ENCODE assay signal across 25 mouse cellular contexts in the genomic region with DNA sequence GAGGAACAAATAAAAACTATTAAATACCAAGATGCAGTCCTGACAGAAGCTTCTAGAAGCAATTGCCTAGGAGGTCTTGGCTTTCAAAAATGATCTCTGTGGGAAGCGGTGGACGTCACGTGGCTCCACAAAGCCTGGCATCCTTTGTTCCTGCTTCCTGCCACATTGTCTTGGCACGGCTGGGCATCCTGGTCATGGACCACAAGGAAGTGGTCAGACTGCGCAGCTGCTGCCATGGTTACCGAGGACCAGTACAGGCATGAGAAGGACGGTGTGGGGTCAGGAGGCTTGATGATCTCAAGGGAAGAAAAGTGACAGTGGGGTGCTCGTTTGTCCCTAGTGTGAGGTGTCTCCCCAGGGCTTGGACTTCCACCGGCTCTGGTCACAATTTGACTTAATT. TPM values are rescaled to one million over a fixed set of nuclear protein-coding genes. Genes with fewer than 3 reads are reported as not detected.
DNase-seq lines count a peak whose midpoint lies in the region; ATAC-seq and TF ChIP-seq lines count a peak whose summit lies in the region.
"Had no signal": no experiment of that assay in that cellular context is flagged by ENCODE, and none has a peak within 500 bp of the region (broad histone marks: within the 10 kb centered on the region; RNA-seq: fewer than 3 reads in every experiment).

No protein-coding gene starts in this region.

- TF ChIP-seq POLR2A in cerebellum, adult 2 months (IDR thresholded peaks at IDR 0.05; ENCODE audit: borderline replicate concordance, insufficient read depth, low read length): no peak

- DNase-seq in brain, adult 2 months (ENCODE audit: low read depth, low spot score): peak; percentile 33
- peak; percentile 23 to 50 for DNase-seq in cerebellum, adult 2 months
- DNase-seq in cerebellum, postnatal 25 days: peak; percentile 57 to 67
- no peak for DNase-seq in gastrocnemius, postnatal 4 days (ENCODE audit: low spot score in 2 of 2)
- DNase-seq in embryo, embryonic 11 days: no peak
- DNase-seq: adrenal gland, adult 8-10 months; kidney, adult 18-20 months; kidney, postnatal 25 days; liver, postnatal 0 days; lung, postnatal 4 days; thymus, postnatal 4 days had no signal

- TF ChIP-seq CTCF in cerebellum, adult 2 months (IDR thresholded peaks at IDR 0.05; ENCODE audit: borderline replicate concordance, insufficient read depth, low read depth, low read length): no peak

- no peaks in the 10 kb centered on the region for H3K27me3 ChIP-seq in megakaryocyte, embryonic 14.5 days (replicated peaks)
- no peaks in the 10 kb centered on the region for H3K27me3 ChIP-seq in cerebellum, adult 2 months (ENCODE audit: control insufficient read depth, insufficient read depth, low read length)
- H3K27me3 ChIP-seq: forebrain, embryonic 15.5 days; kidney, embryonic 15.5 days; liver, embryonic 12.5 days had no signal

- H3K27ac ChIP-seq in cerebellum, adult 2 months (ENCODE audit: insufficient read depth, low read length): no peak overlapping the region
- H3K27ac ChIP-seq: embryonic facial prominence, embryonic 13.5 days; forebrain, embryonic 10.5 days; forebrain, embryonic 15.5 days; heart, embryonic 10.5 days; heart, embryonic 15.5 days; kidney, embryonic 15.5 days; layer of hippocampus, adult 2 months; left cerebral cortex, adult 2 months; liver, embryonic 12.5 days had no signal

- no peaks in the 10 kb centered on the region for H3K36me3 ChIP-seq in megakaryocyte, embryonic 14.5 days (replicated peaks; ENCODE audit: low read length)
- H3K36me3 ChIP-seq: forebrain, embryonic 10.5 days; forebrain, embryonic 15.5 days; G1E; heart, embryonic 10.5 days; heart, embryonic 15.5 days; kidney, embryonic 15.5 days; liver, embryonic 12.5 days had no signal

- H3K4me3 ChIP-seq in megakaryocyte, embryonic 14.5 days (replicated peaks): peak overlapping the region; percentile 1
- no peak overlapping the region for H3K4me3 ChIP-seq in cerebellum, adult 2 months (replicated peaks; ENCODE audit: insufficient read depth, low read depth, low read length)
- H3K4me3 ChIP-seq: embryonic facial prominence, embryonic 13.5 days; forebrain, embryonic 10.5 days; forebrain, embryonic 15.5 days; heart, embryonic 10.5 days; heart, embryonic 15.5 days; kidney, embryonic 15.5 days; layer of hippocampus, adult 2 months; left cerebral cortex, adult 2 months; liver, embryonic 12.5 days had no signal

- WGBS in cerebellum, adult 2 months: 7% methylated on average over 9 of the region's 9 CpGs

- H3K4me1 ChIP-seq in megakaryocyte, embryonic 14.5 days: no peaks in the 10 kb centered on the region
- peaks cover 12% of the 10 kb centered on the region for H3K4me1 ChIP-seq in cerebellum, adult 2 months (ENCODE audit: control insufficient read depth, insufficient read depth, low read length)
- H3K4me1 ChIP-seq: embryonic facial prominence, embryonic 13.5 days; forebrain, embryonic 15.5 days; heart, embryonic 10.5 days; heart, embryonic 15.5 days; kidney, embryonic 15.5 days; liver, embryonic 12.5 days had no signal

- no peaks in the 10 kb centered on the region for H3K9me3 ChIP-seq in megakaryocyte, embryonic 14.5 days
- H3K9me3 ChIP-seq: embryonic facial prominence, embryonic 13.5 days; forebrain, embryonic 10.5 days; forebrain, embryonic 15.5 days; heart, embryonic 10.5 days; heart, embryonic 15.5 days; kidney, embryonic 15.5 days; liver, embryonic 12.5 days had no signal

- ATAC-seq in megakaryocyte, adult 5-6 weeks (ENCODE audit: poor library complexity, severe bottlenecking): no peak
- ATAC-seq: forebrain, embryonic 15.5 days; inflammation-experienced regulatory T-cells, adult 6 months; liver, embryonic 12.5 days; liver, postnatal 0 days had no signal

RNA-seq across cellular contexts. Expression of a gene that starts 48.7 kb away (rescaled TPM):
- not detected in 2 replicates for polyA plus RNA-seq in megakaryocyte, embryonic 14.5 days (2012; ENCODE audit: insufficient read depth, low replicate concordance)
- total RNA-seq in megakaryocyte, adult 5-6 weeks (2015): 0.23 TPM in 1 of 2 replicates, not detected in the other
- total RNA-seq in megakaryocyte, adult 5-6 weeks (2017): not detected in 2 replicates
- 1.1 and 1.6 TPM in 2 replicates for polyA plus RNA-seq in cerebellum, adult 2 months (2012; rRNA removed)
- total RNA-seq in gastrocnemius, postnatal 4 days (2021): 100 to 1,000 TPM; 110 to 127 TPM
- total RNA-seq: granulocyte monocyte progenitor cell, adult 5-6 weeks had no signal
- polyA plus RNA-seq: G1E had no signal

Comparison
In these comparisons a context has a peak if more than half of its experiments do, and no peak if none do; other contexts are left out.
1. DNase-seq: peak in brain, adult 2 months (single experiment), cerebellum, adult 2 months (2 of 2) and cerebellum, postnatal 25 days (2 of 2); none in gastrocnemius, postnatal 4 days (0 of 2) and embryo, embryonic 11 days (single experiment).
2. RNA of a gene that starts 48.7 kb away (total RNA-seq): 110 to 127 TPM in gastrocnemius, postnatal 4 days; 0.23 TPM in megakaryocyte, adult 5-6 weeks; every median in the first group is over 10 times any median in the second.